Mouse (Mus musculus) limb, embryonic 12.5 days (tissue): ENCODE measurements at regions not wholly inside any gene's neighbourhood (a gene's known extent, or its start where the extent isn't known, plus 50 kb on each side); places are given as distances from the start of the nearest gene placed in this dataset.

ENCODE experiments used
- ATAC-seq: fragments of 200-750 bp; cut with Nextera tagmentation; 2 replicates; pipeline ENCODE4 v1.8.0; 2017; ENCODE audit warnings: low read depth, moderate TSS enrichment; ENCODE audit not compliant: insufficient number of reproducible peaks, insufficient read depth, low FRiP score, low TSS enrichment
- H3K27ac ChIP-seq: fragments of 300-500 bp; sonication (generic); 2 replicates; pipeline ENCODE4 v1.5.1; 2016; ENCODE audit warnings: mild to moderate bottlenecking, moderate library complexity
- H3K27me3 ChIP-seq: fragments of 300-500 bp; sonication (generic); 2 replicates; pipeline ENCODE4 v1.6.1; 2016; ENCODE audit warnings: mild to moderate bottlenecking, moderate library complexity
- H3K36me3 ChIP-seq: fragments of 300-500 bp; sonication (generic); 2 replicates; pipeline ENCODE4 v1.6.1; 2016; ENCODE audit warnings: mild to moderate bottlenecking, moderate library complexity
- H3K4me1 ChIP-seq: fragments of 300-500 bp; sonication (generic); replicated peaks from 2 replicates; pipeline ENCODE4 v1.6.1; 2016
- H3K4me2 ChIP-seq: fragments of 300-500 bp; sonication (generic); 2 replicates; pipeline ENCODE4 v1.6.1; 2016; ENCODE audit warnings: mild to moderate bottlenecking, moderate library complexity
- H3K4me3 ChIP-seq: fragments of 300-500 bp; sonication (generic); replicated peaks from 2 replicates; pipeline ENCODE4 v1.5.1; 2016; ENCODE audit warnings: mild to moderate bottlenecking
- H3K9ac ChIP-seq: fragments of 300-500 bp; sonication (generic); replicated peaks from 2 replicates; pipeline ENCODE4 v1.6.1; 2016; ENCODE audit warnings: mild to moderate bottlenecking, moderate library complexity
- H3K9me3 ChIP-seq: fragments of 300-500 bp; sonication (generic); 2 replicates; pipeline ENCODE4 v1.6.1; 2016; ENCODE audit warnings: mild to moderate bottlenecking, moderate library complexity
- WGBS: fragments of 180-500 bp; shearing (Covaris S2); methylation state at CpG from one replicate; pipeline ENCODE4 v1.1.7; 2016; 5-methylcytosine and 5-hydroxymethylcytosine counted together

- no peak overlapping the region for H3K4me2 ChIP-seq
These were observed 141.3 kb upstream of the Gcfc2 start for GRCm38 (mm10) chr6:81782131-81782530.

DNA sequence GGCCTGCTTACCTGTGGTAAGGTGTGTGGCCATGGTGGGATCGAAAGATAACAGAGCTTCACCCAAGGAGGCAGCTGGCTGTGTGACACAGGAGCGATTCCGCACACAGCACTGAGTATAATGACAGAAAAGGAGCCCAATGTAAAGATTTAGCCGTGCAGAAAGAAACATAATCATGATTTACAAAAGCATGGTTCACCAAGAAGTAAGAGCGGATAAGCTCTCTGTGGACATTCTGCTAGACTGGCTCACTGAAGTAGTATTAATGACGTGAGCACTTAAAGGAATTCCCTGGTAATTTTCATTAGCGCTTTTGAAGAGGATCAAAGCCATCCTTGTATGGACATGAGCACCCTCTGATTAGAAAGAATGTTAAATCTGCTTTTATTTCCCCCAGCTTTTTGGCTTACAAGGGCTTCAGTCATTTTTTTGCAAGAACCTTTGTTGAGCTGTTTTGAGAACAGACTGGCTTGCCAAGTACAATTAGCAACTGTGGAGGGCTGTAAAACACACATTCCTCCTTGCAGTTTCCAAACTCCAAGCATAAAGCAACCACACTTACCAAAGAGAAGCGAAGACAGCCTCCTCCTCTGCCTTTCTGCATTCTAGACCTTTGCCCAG is 140.5 kb upstream of the Gcfc2 start:
- ATAC-seq: no peak
- WGBS: 75% methylated on average over 8 of the region's 8 CpGs
- no peak overlapping the region for H3K9ac ChIP-seq
- no peaks in the 10 kb centered on the region for H3K36me3 ChIP-seq
- no peaks in the 10 kb centered on the region for H3K27me3 ChIP-seq
- no peak overlapping the region for H3K27ac ChIP-seq
- H3K4me2 ChIP-seq: no peak overlapping the region
- no peak overlapping the region for H3K4me3 ChIP-seq
- H3K4me1 ChIP-seq: no peaks in the 10 kb centered on the region
- no peaks in the 10 kb centered on the region for H3K9me3 ChIP-seq

More at GRCm38 (mm10) chr6:81782131-81782530, 141.3 kb upstream of the Gcfc2 start:
- Histone ChIP-seq H3K9me3 (no peaks in the 10 kb centered on the region), H3K27ac (no peak overlapping the region), H3K4me1 (no peaks in the 10 kb centered on the region), H3K27me3 (no peaks in the 10 kb centered on the region), H3K4me3 (no peak overlapping the region), H3K36me3 (no peaks in the 10 kb centered on the region), H3K9ac (no peak overlapping the region)
- ATAC-seq: no peak
- WGBS: 93% methylated on average over 5 of the region's 5 CpGs

DNA sequence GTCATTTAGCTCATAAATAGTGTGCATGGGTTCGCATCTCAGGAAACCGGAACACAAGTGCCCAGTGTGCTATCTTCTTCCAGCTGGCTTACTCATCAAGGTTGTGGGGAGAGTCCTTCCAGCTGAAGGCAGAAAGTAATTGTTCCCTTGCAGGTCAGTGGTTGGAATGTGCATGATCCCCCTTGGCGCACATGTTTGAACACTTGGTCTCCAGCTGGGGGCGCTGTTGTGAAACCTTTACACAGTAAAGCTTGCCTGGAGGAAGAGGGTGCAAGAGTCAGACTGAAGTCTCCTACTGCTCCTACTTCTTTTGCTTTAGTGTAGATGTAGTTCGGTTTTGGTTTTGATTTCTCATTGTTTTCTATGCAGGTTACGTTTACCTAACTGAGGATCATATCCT is 128.2 kb upstream of the Gcfc2 start:
- Histone ChIP-seq H3K9me3 (no peaks in the 10 kb centered on the region), H3K4me2 (no peak overlapping the region), H3K36me3 (no peaks in the 10 kb centered on the region), H3K27ac (no peak overlapping the region), H3K27me3 (no peaks in the 10 kb centered on the region), H3K4me3 (no peak overlapping the region), H3K9ac (no peak overlapping the region), H3K4me1 (no peaks in the 10 kb centered on the region)
- no peak for ATAC-seq
- 81% methylated on average over 6 of the region's 6 CpGs for WGBS

DNA sequence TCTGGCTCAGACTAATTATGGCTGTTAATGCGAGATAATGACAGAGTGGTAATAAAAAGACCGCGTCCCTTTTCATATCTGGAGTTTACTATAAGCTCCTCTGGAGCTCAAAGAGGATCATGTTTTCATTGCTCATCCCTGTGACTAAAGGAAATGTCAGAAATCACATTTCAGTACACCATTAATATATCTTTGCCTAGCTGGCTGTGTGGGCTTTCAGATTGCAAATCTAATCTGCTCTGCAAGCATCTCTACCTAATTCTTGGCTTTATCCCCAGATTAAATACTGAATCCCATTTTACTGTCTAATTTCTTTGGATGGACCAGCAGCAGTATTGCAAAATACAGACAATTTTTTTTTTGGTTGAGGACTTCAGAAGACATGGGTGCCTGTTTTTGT is 122.6 kb upstream of the Gcfc2 start:
- H3K9me3 ChIP-seq: 0 out of 2 replicates have a peak, but pooled peaks cover 5% of the 10 kb centered on the region
- WGBS: 78% methylated on average over 3 of the region's 3 CpGs
- no peak overlapping the region for H3K9ac ChIP-seq
- no peak overlapping the region for H3K4me3 ChIP-seq
- no peaks in the 10 kb centered on the region for H3K36me3 ChIP-seq
- H3K27me3 ChIP-seq: no peaks in the 10 kb centered on the region
- no peak overlapping the region for H3K27ac ChIP-seq
- ATAC-seq: no peak
- no peaks in the 10 kb centered on the region for H3K4me1 ChIP-seq
- no peak overlapping the region for H3K4me2 ChIP-seq

DNA sequence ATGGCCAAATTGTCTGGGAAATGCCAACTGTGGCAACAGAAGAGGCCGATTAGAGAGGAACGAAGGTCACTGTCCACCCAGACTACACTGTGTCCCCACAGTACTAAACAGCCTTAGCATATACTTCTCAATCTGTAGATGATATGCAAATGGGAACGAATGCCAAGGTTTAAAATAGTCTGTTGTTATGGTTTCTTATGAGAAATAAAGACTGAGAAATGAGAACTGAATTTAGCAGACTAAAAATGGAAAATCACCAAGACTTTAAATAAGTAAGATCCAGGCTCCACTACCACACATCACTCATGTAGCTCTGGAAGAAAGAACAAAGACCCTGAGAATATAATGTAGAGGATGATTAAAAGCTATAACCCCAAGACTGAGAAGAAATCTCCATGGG is 121.7 kb upstream of the Gcfc2 start:
- ATAC-seq: no peak
- no peak overlapping the region for H3K9ac ChIP-seq

GRCm38 (mm10) chr6:81805942-81806341 is 117.5 kb upstream of the Gcfc2 start:
- Histone ChIP-seq H3K4me2 (no peak overlapping the region), H3K4me1 (no peaks in the 10 kb centered on the region), H3K36me3 (no peaks in the 10 kb centered on the region), H3K27me3 (no peaks in the 10 kb centered on the region), H3K9me3 (0 out of 2 replicates have a peak, but pooled peaks cover 5% of the 10 kb centered on the region), H3K9ac (no peak overlapping the region), H3K27ac (no peak overlapping the region), H3K4me3 (no peak overlapping the region)
- no peak for ATAC-seq
- WGBS: 92% methylated on average over 11 of the region's 11 CpGs

More for the DNA sequence above, 121.7 kb upstream of the Gcfc2 start:
- 82% methylated on average over 3 of the region's 3 CpGs for WGBS
- 0 out of 2 replicates have a peak, but pooled peaks cover 5% of the 10 kb centered on the region for H3K9me3 ChIP-seq
- H3K36me3 ChIP-seq: no peaks in the 10 kb centered on the region
- H3K4me3 ChIP-seq: no peak overlapping the region
- H3K4me1 ChIP-seq: no peaks in the 10 kb centered on the region
- no peak overlapping the region for H3K27ac ChIP-seq
- H3K4me2 ChIP-seq: no peak overlapping the region
- no peaks in the 10 kb centered on the region for H3K27me3 ChIP-seq

- H3K27ac ChIP-seq: no peak overlapping the region
- no peaks in the 10 kb centered on the region for H3K27me3 ChIP-seq
- H3K36me3 ChIP-seq: no peaks in the 10 kb centered on the region
- ATAC-seq: no peak
- H3K9ac ChIP-seq: no peak overlapping the region
- no peak overlapping the region for H3K4me3 ChIP-seq
- no peaks in the 10 kb centered on the region for H3K9me3 ChIP-seq
- H3K4me1 ChIP-seq: no peaks in the 10 kb centered on the region
- H3K4me2 ChIP-seq: no peak overlapping the region
- WGBS: 90% methylated on average over 13 of the region's 13 CpGs
These were observed 114.8 kb upstream of the Gcfc2 start for GRCm38 (mm10) chr6:81808712-81809111.

DNA sequence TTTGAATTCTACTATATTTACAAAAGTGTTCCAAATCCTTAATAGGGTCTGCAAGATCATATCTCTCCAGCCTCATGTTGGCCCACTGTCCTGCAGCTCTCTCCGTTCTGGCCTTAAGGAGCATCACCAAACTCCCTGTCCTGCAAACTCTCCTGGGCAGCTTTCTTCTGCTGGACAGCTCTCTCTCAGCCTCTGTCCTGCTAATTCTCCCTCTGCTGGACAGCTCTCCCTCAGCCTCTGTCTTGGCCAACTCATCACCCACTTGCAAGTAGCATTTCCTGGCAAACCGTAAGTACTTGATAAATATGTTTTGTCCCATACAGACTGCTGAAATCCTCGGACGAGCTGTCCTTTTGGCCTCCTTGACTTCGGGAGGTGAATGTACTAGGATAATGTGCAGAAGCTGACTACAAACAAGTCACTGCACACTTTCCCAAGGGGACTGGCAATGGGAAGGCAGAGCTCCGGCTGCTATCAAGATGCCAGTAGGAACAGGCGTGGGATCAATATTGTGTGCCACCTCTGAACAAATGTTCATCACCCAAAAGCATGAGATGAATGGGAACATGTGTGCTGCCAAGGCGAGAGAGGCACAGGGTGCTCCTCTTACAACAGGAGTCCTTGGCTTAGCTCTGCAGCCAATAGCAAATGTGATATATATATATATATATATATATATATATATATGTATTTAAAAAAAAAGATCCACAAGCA is 108.1 kb upstream of the Gcfc2 start:
- 86% methylated on average over 8 of the region's 8 CpGs for WGBS

GRCm38 (mm10) chr6:81815962-81816338 is 107.5 kb upstream of the Gcfc2 start:
- no peaks in the 10 kb centered on the region for H3K9me3 ChIP-seq
- no peak overlapping the region for H3K9ac ChIP-seq
- no peaks in the 10 kb centered on the region for H3K4me1 ChIP-seq
- H3K36me3 ChIP-seq: no peaks in the 10 kb centered on the region
- ATAC-seq: no peak
- H3K4me3 ChIP-seq: no peak overlapping the region
- peaks cover 4% of the 10 kb centered on the region for H3K27me3 ChIP-seq
- H3K27ac ChIP-seq: no peak overlapping the region
- 84% methylated on average over 7 of the region's 7 CpGs for WGBS
- no peak overlapping the region for H3K4me2 ChIP-seq

More for the DNA sequence above, 108.1 kb upstream of the Gcfc2 start:
- H3K36me3 ChIP-seq: no peaks in the 10 kb centered on the region
- no peak overlapping the region for H3K9ac ChIP-seq
- no peak overlapping the region for H3K27ac ChIP-seq
- H3K4me1 ChIP-seq: no peaks in the 10 kb centered on the region
- no peak for ATAC-seq
- no peak overlapping the region for H3K4me3 ChIP-seq
- no peak overlapping the region for H3K4me2 ChIP-seq
- peaks cover 4% of the 10 kb centered on the region for H3K27me3 ChIP-seq
- H3K9me3 ChIP-seq: no peaks in the 10 kb centered on the region

- no peak for ATAC-seq
These were observed 106.2 kb upstream of the Gcfc2 start for GRCm38 (mm10) chr6:81817050-81817827.

GRCm38 (mm10) chr6:81818573-81818972 is 104.9 kb upstream of the Gcfc2 start:
- WGBS: 95% methylated on average over 10 of the region's 10 CpGs
- no peak overlapping the region for H3K4me2 ChIP-seq

More at GRCm38 (mm10) chr6:81817050-81817827, 106.2 kb upstream of the Gcfc2 start:
- Histone ChIP-seq H3K4me2 (no peak overlapping the region), H3K4me1 (no peaks in the 10 kb centered on the region), H3K9ac (no peak overlapping the region), H3K4me3 (no peak overlapping the region), H3K27me3 (peaks cover 4% of the 10 kb centered on the region), H3K27ac (no peak overlapping the region), H3K36me3 (no peaks in the 10 kb centered on the region), H3K9me3 (no peaks in the 10 kb centered on the region)
- WGBS: 80% methylated on average over 9 of the region's 9 CpGs

More at GRCm38 (mm10) chr6:81818573-81818972, 104.9 kb upstream of the Gcfc2 start:
- H3K27ac ChIP-seq: no peak overlapping the region
- no peaks in the 10 kb centered on the region for H3K9me3 ChIP-seq
- no peaks in the 10 kb centered on the region for H3K36me3 ChIP-seq
- H3K9ac ChIP-seq: no peak overlapping the region
- H3K4me3 ChIP-seq: no peak overlapping the region
- ATAC-seq: no peak
- no peaks in the 10 kb centered on the region for H3K4me1 ChIP-seq
- H3K27me3 ChIP-seq: peaks cover 4% of the 10 kb centered on the region
